Mouse (Mus musculus): ENCODE measurements around the gene Trp73. TPM values are rescaled to one million over a fixed set of nuclear protein-coding genes. Genes with fewer than 3 reads are reported as not detected.

Gene Trp73
- polyA plus RNA-seq, 1 experiment from 2014 or later, result 0.46 TPM

- CTCF ChIA-PET, result interaction anchor here (1.3 kb wide), 1 partner anchor 9 kb away, joined by 8 read pairs; the partner anchor contains the start of gene Lrrc47
- POLR2A ChIA-PET, result no interaction called here
- in situ Hi-C loops (cut with MboI; ENCODE audit: low pct_unique_long_range_greater_than_20kb), result no loop called here
- no peaks in the 10 kb centered on the region for H3K27me3 ChIP-seq
- ATAC-seq (no peak), DNase-seq (ENCODE audit: low read depth, low spot score) (no peak)
- no peak for TF ChIP-seq CTCF (IDR thresholded peaks at IDR 0.05)
These were observed 120.4 kb downstream of the Trp73 start for GRCm38 (mm10) chr4:154019571-154019970.

DNA sequence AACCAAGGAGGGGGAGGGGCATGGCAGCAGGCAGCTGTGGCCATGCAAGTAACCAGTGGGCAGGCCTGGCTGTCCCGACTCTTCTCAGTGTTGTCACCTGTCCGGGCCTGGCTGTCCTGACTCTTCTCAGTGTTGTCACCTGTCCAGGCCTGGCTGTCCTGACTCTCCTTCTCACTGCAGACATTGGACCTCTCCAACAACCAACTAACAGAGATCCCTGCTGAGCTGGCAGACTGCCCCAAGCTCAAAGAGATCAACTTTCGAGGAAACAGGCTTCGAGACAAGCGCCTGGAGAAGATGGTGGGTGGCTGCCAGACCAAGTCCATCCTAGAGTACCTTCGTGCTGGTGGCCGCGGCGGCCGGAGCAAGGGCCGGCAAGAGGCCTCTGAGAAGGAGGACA, 124.5 kb downstream of the Trp73 start:
- ATAC-seq, result no peak
- CTCF ChIA-PET, result no interaction called here
- H3K27me3 ChIP-seq, result no peaks in the 10 kb centered on the region
- DNase-seq (ENCODE audit: low read depth, low spot score), result no peak
- in situ Hi-C loops (cut with MboI; ENCODE audit: low pct_unique_long_range_greater_than_20kb), result no loop called here
- POLR2A ChIA-PET, result no interaction called here
- TF ChIP-seq CTCF (IDR thresholded peaks at IDR 0.05), result no peak

DNA sequence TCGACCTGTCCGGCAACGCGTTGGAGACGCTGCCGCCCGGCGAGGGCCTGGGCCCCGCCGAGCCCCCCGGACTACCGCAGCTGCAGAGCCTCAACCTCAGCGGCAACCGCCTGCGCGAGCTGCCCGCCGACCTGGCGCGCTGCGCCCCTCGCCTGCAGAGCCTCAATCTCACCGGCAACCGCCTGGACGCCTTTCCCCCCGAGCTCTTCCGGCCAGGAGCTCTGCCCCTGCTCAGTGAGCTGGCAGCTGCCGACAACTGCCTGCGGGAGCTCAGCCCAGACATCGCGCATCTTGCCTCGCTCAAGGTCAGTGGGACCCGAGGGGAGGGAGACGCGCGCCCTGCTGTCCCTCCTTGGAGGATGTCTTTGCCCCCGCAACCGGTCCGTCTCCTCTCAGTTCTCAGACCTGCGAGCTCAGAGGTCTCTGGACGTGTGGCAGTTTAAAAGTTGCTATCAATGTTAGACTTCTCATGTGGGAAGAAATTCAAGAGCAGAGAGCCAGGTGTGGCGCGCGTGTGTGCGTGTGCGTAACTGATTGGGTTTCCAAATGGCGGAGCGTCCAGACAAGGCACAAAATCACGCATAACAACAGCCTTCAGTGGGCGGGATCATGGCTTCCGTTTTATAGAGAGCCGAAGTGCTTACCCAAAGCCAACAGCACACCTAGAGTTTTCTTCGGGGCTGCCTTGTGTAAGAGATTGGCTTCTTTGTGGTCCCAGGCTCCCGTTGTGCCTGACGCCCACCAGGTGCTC, 127.7 kb downstream of the Trp73 start:
- no peak for TF ChIP-seq CTCF (IDR thresholded peaks at IDR 0.05)
- ChIA-PET POLR2A (interaction anchor here (1.3 to 1.5 kb wide), 2 partner anchors 10 to 13 kb away, joined by 5 to 11 read pairs; no protein-coding TSS in a partner anchor), CTCF (interaction anchor here (2.1 kb wide), 1 partner anchor 7 kb away, joined by 8 read pairs; no protein-coding TSS in a partner anchor)
- DNase-seq (ENCODE audit: low read depth, low spot score) (no peak), ATAC-seq (peak; percentile 19)
- in situ Hi-C loops (cut with MboI; ENCODE audit: low pct_unique_long_range_greater_than_20kb), result no loop called here
- H3K27me3 ChIP-seq, result no peaks in the 10 kb centered on the region

DNA sequence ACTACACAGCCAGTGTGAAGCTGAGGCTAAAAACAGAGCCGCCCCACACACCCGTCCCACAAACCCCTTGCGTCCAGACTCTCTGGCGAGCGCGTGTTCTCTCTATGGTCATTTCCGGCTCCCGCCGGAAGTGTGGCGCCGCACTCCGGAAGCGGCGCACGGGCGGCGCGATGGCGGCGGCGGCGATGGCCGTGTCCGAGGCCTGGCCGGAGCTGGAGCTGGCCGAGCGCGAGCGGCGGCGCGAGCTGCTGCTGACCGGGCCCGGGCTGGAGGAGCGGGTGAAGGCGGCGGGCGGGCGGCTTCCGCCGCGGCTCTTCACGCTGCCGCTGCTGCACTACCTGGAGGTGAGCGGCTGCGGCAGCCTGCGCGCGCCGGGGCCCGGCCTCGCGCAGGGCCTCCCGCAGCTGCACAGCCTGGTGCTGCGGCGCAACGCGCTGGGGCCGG, 128.3 kb downstream of the Trp73 start, which contains the start of gene Lrrc47:
Gene Lrrc47 (plus strand): TSS at position 86 of the 444 bp plus-strand sequence.
- in situ Hi-C loops (cut with MboI; ENCODE audit: low pct_unique_long_range_greater_than_20kb), result no loop called here
- ATAC-seq (peak; percentile 96), DNase-seq (ENCODE audit: low read depth, low spot score) (no peak)
- no peaks in the 10 kb centered on the region for H3K27me3 ChIP-seq
- TF ChIP-seq CTCF (IDR thresholded peaks at IDR 0.05), result no peak
- POLR2A ChIA-PET, result interaction anchor here (0.7 to 1.5 kb wide), 3 partner anchors 8 to 14 kb away, joined by 3 to 11 read pairs (median 5); no protein-coding TSS in a partner anchor
- CTCF ChIA-PET, result interaction anchor here (2.1 kb wide), 1 partner anchor 8 kb away, joined by 8 read pairs; no protein-coding TSS in a partner anchor

- DNase-seq (ENCODE audit: low read depth, low spot score) (no peak), ATAC-seq (peak; percentile 45)
- CTCF ChIA-PET, result interaction anchor here (2.1 kb wide), 1 partner anchor 8 kb away, joined by 8 read pairs; no protein-coding TSS in a partner anchor
- no peak for TF ChIP-seq CTCF (IDR thresholded peaks at IDR 0.05)
- H3K27me3 ChIP-seq, result no peaks in the 10 kb centered on the region
- in situ Hi-C loops (cut with MboI; ENCODE audit: low pct_unique_long_range_greater_than_20kb), result no loop called here
- POLR2A ChIA-PET, result interaction anchor here (0.7 to 1.5 kb wide), 4 partner anchors 8 to 14 kb away, joined by 3 to 11 read pairs (median 4); no protein-coding TSS in a partner anchor
These were observed 128.9 kb downstream of the Trp73 start for GRCm38 (mm10) chr4:154010907-154011645.

DNA sequence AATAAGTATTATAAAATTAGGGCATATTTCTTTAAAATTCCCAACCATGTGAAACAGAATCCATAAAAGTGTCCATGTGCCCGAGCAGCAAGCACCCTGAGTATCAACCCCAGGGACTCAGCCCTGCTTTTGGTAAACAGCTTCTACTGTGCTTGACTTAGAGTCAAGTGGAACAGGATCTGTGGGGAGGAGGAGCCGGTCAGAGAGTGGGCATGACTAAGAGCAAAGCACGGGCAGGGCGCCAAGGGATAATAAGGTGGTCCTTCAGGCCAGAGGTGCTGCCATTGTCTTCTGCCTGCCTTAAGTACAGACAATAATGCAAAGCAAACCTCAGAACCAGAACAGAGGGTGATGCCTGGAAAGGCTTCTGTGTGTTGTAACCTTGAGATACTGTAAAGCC, 132.2 kb downstream of the Trp73 start:
- ChIA-PET POLR2A (no interaction called here), CTCF (no interaction called here)
- no peaks in the 10 kb centered on the region for H3K27me3 ChIP-seq
- DNase-seq (ENCODE audit: low read depth, low spot score) (no peak), ATAC-seq (no peak)
- in situ Hi-C loops (cut with MboI; ENCODE audit: low pct_unique_long_range_greater_than_20kb), result no loop called here
- TF ChIP-seq CTCF (IDR thresholded peaks at IDR 0.05), result no peak

DNA sequence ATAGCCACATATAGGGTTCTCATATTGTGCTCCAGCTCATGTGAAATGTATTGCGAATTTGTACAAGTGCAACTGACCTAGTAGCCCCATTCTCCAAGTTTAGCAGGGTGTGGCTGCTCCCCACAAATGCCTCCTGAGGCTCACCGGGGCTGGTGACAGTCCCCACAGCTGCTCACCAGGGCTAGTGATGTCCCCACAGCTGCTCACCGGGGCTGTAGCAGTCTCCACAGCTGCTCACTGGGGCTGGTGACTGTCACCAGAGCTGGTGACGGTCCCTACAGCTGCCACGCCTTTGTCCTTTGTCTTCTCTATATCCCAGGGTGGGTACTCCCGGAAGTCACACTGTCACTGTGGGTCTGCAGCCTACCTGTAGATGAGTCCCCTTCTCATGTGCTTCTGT, 133.7 kb downstream of the Trp73 start:
- TF ChIP-seq CTCF (IDR thresholded peaks at IDR 0.05), result no peak
- no peaks in the 10 kb centered on the region for H3K27me3 ChIP-seq
- in situ Hi-C loops (cut with MboI; ENCODE audit: low pct_unique_long_range_greater_than_20kb), result no loop called here
- ChIA-PET CTCF (interaction anchor here (0.5 to 0.9 kb wide), 2 partner anchors 11 to 84 kb away, joined by 3 read pairs; no protein-coding TSS in a partner anchor), POLR2A (no interaction called here)
- ATAC-seq, result no peak
- no peak for DNase-seq (ENCODE audit: low read depth, low spot score)

Other genes with a start within 250 kb of the Trp73 start
- 20.7 TPM for gene A430005L14Rik, start 183.0 kb downstream of the Trp73 start, polyA plus RNA-seq (2021)
- gene Dffb, start 165.1 kb downstream of the Trp73 start, polyA plus RNA-seq (2021), result 4.1 TPM
- 19.2 TPM for gene Cep104, start 165.0 kb downstream of the Trp73 start, polyA plus RNA-seq (2021)
- 44.3 TPM for gene Lrrc47, start 128.5 kb downstream of the Trp73 start, polyA plus RNA-seq (2021)
- gene Smim1, start 114.0 kb downstream of the Trp73 start, polyA plus RNA-seq (2021), result 46.4 TPM
- 0.03 TPM for gene Ccdc27, start 97.5 kb downstream of the Trp73 start, polyA plus RNA-seq (2021)
- 15.9 TPM for gene Wrap73, start 2.2 kb upstream of the Trp73 start, polyA plus RNA-seq (2021)
- 55.4 TPM for gene Tprgl, start 20.5 kb upstream of the Trp73 start, polyA plus RNA-seq (2021)
- 2.0 TPM for gene Megf6, start 30.5 kb upstream of the Trp73 start, polyA plus RNA-seq (2021)
- gene Arhgef16, start 161.5 kb upstream of the Trp73 start, polyA plus RNA-seq (2021), result 1.6 TPM
- not detected for gene B230104I21Rik, start 195.9 kb upstream of the Trp73 start, polyA plus RNA-seq (2021)